Mouse (Mus musculus): ENCODE measurements around the gene Zgrf1.

DNA sequence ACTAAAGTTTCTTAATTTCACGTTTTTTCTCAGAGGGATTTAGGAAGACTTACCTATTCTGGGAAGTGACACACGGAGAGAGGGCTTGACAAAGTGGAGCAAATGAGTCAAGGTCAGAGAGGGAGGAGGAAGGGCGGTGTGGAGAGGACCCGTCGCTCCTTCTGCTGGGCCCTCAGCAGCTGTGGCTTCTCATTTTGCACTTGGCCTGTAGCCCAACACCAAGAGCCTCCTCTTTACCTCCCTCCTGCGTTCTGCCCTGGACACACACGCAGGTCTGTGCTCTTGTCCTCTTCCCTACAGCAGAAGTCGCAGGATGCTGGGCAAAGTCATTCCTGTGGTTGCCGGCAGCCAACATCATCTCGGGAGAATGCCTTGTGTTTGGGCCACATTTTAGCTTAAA lies 32.1 kb upstream of the Zgrf1 start:
- no peak for TF ChIP-seq POLR2A (IDR thresholded peaks at IDR 0.05; ENCODE audit: low read depth, low read length)
- no peak for TF ChIP-seq CTCF (IDR thresholded peaks at IDR 0.05; ENCODE audit: borderline replicate concordance, insufficient read depth, low read length)

All from embryonic fibroblast, embryonic 13.5 days (primary cell).